Mouse (Mus musculus) midbrain, embryonic 12.5 days (tissue): Measurements from ENCODE around the gene Sipa1l2. TPM values are rescaled to one million over a fixed set of nuclear protein-coding genes. Genes with fewer than 3 reads are reported as not detected.

Experiments
- ATAC-seq: fragments of 200-750 bp; cut with Nextera tagmentation; 2 replicates; pipeline ENCODE4 v1.8.0; 2017; ENCODE audit warnings: low read depth, moderate TSS enrichment, moderate library complexity; ENCODE audit not compliant: low FRiP score
- H3K27ac ChIP-seq: fragments of 300-500 bp; sonication (generic); replicated peaks from 2 replicates; pipeline ENCODE4 v1.5.1; 2016; ENCODE audit warnings: mild to moderate bottlenecking
- H3K27me3 ChIP-seq: fragments of 300-500 bp; sonication (generic); 2 replicates; pipeline ENCODE4 v1.6.1; 2016; ENCODE audit warnings: mild to moderate bottlenecking
- H3K36me3 ChIP-seq: fragments of 300-500 bp; sonication (generic); 2 replicates; pipeline ENCODE4 v1.6.1; 2016
- H3K4me1 ChIP-seq: fragments of 300-500 bp; sonication (generic); 2 replicates; pipeline ENCODE4 v1.6.1; 2016
- H3K4me2 ChIP-seq: fragments of 300-500 bp; sonication (generic); replicated peaks from 2 replicates; pipeline ENCODE4 v1.6.1; 2016; ENCODE audit warnings: mild to moderate bottlenecking, moderate library complexity
- H3K4me3 ChIP-seq: fragments of 300-500 bp; sonication (generic); 2 replicates; pipeline ENCODE4 v1.5.1; 2016; ENCODE audit warnings: mild to moderate bottlenecking
- H3K9ac ChIP-seq: fragments of 300-500 bp; sonication (generic); replicated peaks from 2 replicates; pipeline ENCODE4 v1.6.1; 2016; ENCODE audit warnings: mild to moderate bottlenecking, moderate library complexity
- H3K9me3 ChIP-seq: fragments of 300-500 bp; sonication (generic); 2 replicates; pipeline ENCODE4 v1.6.1; 2016; ENCODE audit warnings: mild to moderate bottlenecking
- WGBS: fragments of 180-500 bp; shearing (Covaris S2); methylation state at CpG from one replicate; pipeline ENCODE4 v1.1.7; 2016; 5-methylcytosine and 5-hydroxymethylcytosine counted together
- polyA plus RNA-seq: library from polyadenylated mRNA; unstranded; fragments of >200 nt; fragmentation: Nextera tagmentation; extraction: Ambion mirVana; gene quantifications from 2 replicates; pipeline ENCODE4 v1.2.1, GENCODE M21; 2016

The Sipa1l2 gene
- polyA plus RNA-seq, 1 experiment from 2014 or later, result 43.7 TPM

DNA sequence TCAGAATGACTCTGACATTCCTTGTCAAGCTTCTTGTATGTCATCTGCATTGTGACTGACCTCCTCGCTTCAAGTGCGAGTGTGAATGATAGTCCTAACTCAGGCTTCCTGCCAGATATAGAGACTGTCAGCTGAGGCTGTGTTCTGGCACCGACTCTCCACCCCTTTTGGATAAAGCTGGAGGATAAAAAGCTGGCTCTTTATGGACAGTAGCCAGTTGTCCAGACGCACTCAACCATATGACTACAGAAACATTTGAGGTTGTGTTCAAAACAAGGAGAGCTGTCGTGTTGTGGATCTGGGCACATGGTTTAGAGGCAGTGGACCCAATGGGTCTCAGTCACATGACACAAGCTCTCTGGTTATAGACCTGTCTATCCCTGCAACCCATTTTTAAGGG, 180.3 kb downstream of the Sipa1l2 start:
- H3K9me3 ChIP-seq, result no peaks in the 10 kb centered on the region
- ATAC-seq, result no peak
- no peak overlapping the region for H3K4me2 ChIP-seq
- no peak overlapping the region for H3K27ac ChIP-seq
- H3K27me3 ChIP-seq, result peaks cover 8% of the 10 kb centered on the region; the same call in 1 of the 2 replicates
- H3K36me3 ChIP-seq, result no peaks in the 10 kb centered on the region
- no peak overlapping the region for H3K9ac ChIP-seq
- peaks cover 42% of the 10 kb centered on the region for H3K4me1 ChIP-seq
- no peak overlapping the region for H3K4me3 ChIP-seq
- WGBS, result 90% methylated on average over 5 of the region's 5 CpGs

- Histone ChIP-seq H3K4me1 (peaks cover 42% of the 10 kb centered on the region), H3K4me3 (no peak overlapping the region), H3K9ac (no peak overlapping the region), H3K27me3 (peaks cover 8% of the 10 kb centered on the region; the same call in 1 of the 2 replicates), H3K4me2 (no peak overlapping the region), H3K9me3 (no peaks in the 10 kb centered on the region), H3K36me3 (no peaks in the 10 kb centered on the region), H3K27ac (no peak overlapping the region)
- 79% methylated on average over 13 of the region's 13 CpGs for WGBS
- no peak for ATAC-seq
Measured at GRCm38 (mm10) chr8:125388404-125389180, 181.0 kb downstream of the Sipa1l2 start.

DNA sequence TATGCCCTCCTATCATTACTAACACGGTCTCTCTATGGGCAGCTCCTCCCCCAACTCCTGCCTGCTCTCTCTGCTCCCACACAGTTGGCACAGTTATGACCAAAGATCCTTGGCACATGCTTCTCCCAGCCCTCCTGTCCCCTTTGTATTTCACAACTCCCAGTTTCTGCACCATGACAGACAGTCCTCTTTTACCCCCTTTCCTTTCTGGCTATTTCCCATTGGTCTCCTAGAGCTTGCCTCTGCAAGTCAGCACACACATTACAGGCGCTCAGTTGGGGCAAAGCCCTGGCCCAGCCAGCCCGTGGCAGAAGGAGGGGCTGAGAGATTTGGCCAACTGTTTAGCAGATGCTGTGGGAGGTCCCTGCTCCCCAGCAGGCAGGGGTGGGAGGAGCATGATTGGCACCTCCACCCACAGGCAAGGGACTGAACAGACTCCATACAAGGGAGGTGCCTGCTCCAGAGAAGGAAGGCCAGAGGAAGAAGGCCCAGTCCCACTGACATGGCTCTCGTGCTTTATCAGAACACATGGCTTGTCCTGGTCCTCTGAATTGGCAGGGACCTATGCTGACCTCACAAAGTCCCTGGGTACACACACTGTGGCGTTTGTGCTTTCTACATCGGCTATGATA, 184.0 kb downstream of the Sipa1l2 start:
- Histone ChIP-seq H3K27ac (peak overlapping the region; percentile 21; the same call in 1 of the 2 replicates), H3K9me3 (no peaks in the 10 kb centered on the region), H3K4me2 (no peak overlapping the region), H3K4me3 (no peak overlapping the region), H3K4me1 (peaks cover 38% of the 10 kb centered on the region), H3K27me3 (peaks cover 9% of the 10 kb centered on the region; the same call in 1 of the 2 replicates), H3K9ac (no peak overlapping the region), H3K36me3 (no peaks in the 10 kb centered on the region)
- ATAC-seq, result peak; percentile 75
- WGBS, result 28% methylated on average over 6 of the region's 6 CpGs

DNA sequence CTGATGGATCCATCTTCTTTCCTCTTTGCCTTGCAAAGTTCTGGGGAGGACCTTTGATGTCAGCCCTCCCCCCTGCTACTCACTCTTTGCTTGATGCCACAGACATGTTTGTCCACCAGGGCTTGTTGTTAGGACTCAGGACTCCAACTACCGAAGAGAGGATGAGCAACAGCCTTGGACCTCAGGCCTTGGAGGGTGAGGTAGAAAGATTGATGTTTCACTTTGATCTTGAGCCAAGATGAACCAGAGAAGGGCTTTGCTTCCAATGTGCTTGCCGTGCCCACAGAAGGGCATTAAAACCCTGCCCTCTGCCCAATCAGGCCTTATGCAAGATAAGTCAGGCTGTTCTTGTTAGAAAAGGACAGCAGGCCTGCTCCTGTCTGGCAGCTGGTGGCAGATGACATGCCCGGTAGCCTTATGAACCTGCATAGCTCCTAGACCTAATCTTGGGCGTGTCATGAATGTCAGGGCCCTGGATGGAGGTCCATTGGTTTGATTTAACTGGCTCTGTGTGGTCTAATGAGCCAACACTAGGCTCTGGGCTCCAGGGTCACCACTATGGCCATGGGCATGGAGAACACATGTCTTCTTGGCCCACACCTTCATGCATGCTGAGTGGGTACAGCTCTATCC, 184.9 kb downstream of the Sipa1l2 start:
- peaks cover 9% of the 10 kb centered on the region; the same call in 1 of the 2 replicates for H3K27me3 ChIP-seq
- H3K4me2 ChIP-seq, result no peak overlapping the region
- H3K4me1 ChIP-seq, result peaks cover 28% of the 10 kb centered on the region
- WGBS, result 91% methylated on average over 4 of the region's 4 CpGs
- no peaks in the 10 kb centered on the region for H3K9me3 ChIP-seq
- no peaks in the 10 kb centered on the region for H3K36me3 ChIP-seq
- no peak overlapping the region for H3K4me3 ChIP-seq
- no peak for ATAC-seq
- no peak overlapping the region for H3K9ac ChIP-seq
- no peak overlapping the region for H3K27ac ChIP-seq

DNA sequence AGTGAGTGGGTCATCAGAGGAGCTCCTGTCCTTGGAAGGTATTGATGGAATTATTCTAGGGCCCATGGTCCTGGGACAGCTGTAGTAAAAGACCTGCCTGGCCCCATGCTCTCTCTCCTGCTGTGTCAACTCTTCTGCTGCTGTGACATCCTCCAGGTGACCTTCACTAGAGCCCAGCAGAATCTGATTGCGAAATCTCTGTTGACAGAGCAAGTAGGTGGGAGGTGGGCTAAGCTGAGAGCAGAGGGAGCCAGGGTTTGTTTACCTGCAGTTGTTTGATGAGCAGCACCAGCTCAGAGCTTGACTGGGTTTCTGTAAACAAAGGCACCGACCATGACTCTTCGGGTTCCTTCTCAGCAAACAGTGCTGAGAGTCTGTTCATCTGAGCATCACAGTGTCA, 187.9 kb downstream of the Sipa1l2 start:
- WGBS, result 61% methylated on average over 3 of the region's 3 CpGs
- peaks cover 17% of the 10 kb centered on the region for H3K4me1 ChIP-seq
- H3K4me3 ChIP-seq, result no peak overlapping the region
- peaks cover 21% of the 10 kb centered on the region for H3K27me3 ChIP-seq
- H3K27ac ChIP-seq, result no peak overlapping the region
- no peak overlapping the region for H3K4me2 ChIP-seq
- H3K36me3 ChIP-seq, result no peaks in the 10 kb centered on the region
- ATAC-seq, result no peak
- H3K9ac ChIP-seq, result no peak overlapping the region
- H3K9me3 ChIP-seq, result no peaks in the 10 kb centered on the region

- no peaks in the 10 kb centered on the region for H3K9me3 ChIP-seq
- no peak overlapping the region for H3K4me3 ChIP-seq
- 69% methylated on average over 7 of the region's 7 CpGs for WGBS
- H3K4me1 ChIP-seq, result peaks cover 10% of the 10 kb centered on the region
- no peak overlapping the region for H3K27ac ChIP-seq
- no peak overlapping the region for H3K9ac ChIP-seq
- no peaks in the 10 kb centered on the region for H3K36me3 ChIP-seq
- H3K27me3 ChIP-seq, result peaks cover 21% of the 10 kb centered on the region
- no peak overlapping the region for H3K4me2 ChIP-seq
- ATAC-seq, result no peak
Measured at GRCm38 (mm10) chr8:125379939-125380338, 189.7 kb downstream of the Sipa1l2 start.

GRCm38 (mm10) chr8:125379156-125379555, 190.5 kb downstream of the Sipa1l2 start:
- H3K4me1 ChIP-seq, result peaks cover 10% of the 10 kb centered on the region
- no peak overlapping the region for H3K4me2 ChIP-seq
- H3K4me3 ChIP-seq, result no peak overlapping the region
- no peak overlapping the region for H3K9ac ChIP-seq
- 79% methylated on average over 10 of the region's 10 CpGs for WGBS
- H3K9me3 ChIP-seq, result no peaks in the 10 kb centered on the region
- H3K36me3 ChIP-seq, result no peaks in the 10 kb centered on the region
- H3K27me3 ChIP-seq, result peaks cover 16% of the 10 kb centered on the region
- no peak overlapping the region for H3K27ac ChIP-seq
- ATAC-seq, result no peak

DNA sequence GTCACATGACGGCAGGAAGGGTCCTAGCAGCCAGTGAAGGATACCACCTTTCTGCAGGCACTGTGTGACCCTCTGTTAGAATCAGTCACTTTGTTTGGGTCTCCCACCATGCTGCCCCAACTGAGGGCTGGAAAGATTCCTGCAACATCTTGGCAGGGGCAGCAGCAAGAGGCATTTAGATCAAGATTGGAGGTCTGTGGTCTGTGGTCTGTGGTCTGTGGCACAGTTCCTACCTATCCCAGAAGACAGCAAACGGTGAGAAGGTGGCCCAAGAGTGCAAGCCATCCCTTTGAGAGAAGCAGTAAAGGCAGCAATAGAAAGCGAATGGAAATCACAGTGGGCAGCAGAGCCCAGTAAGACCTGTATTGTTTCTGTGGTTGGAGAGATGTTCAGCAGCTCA, 191.9 kb downstream of the Sipa1l2 start:
- Histone ChIP-seq H3K9me3 (no peaks in the 10 kb centered on the region), H3K36me3 (no peaks in the 10 kb centered on the region), H3K4me3 (no peak overlapping the region), H3K4me1 (peaks cover 10% of the 10 kb centered on the region), H3K4me2 (no peak overlapping the region), H3K27ac (no peak overlapping the region), H3K27me3 (peaks cover 15% of the 10 kb centered on the region), H3K9ac (no peak overlapping the region)
- no peak for ATAC-seq
- 87% methylated on average over 3 of the region's 3 CpGs for WGBS

DNA sequence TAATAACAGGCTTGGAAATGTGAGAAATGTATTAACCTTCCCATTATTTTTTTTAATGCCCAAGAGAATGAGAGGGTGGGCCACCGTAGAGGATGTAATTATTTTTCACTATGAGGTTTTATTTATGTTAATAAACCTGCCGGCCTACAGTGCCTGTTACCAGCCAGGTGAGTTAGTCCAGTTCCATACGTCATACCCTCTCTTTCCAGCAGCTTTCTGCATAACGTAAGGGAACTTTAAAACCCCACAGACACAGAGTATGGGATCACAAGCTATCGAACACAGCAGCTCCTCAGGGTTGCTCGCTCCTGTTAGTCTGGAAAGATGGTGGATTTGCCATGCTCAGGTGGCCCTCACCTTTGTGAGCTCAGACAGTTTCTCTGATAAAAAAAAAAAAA, 193.2 kb downstream of the Sipa1l2 start:
- peaks cover 10% of the 10 kb centered on the region for H3K4me1 ChIP-seq
- WGBS, result 64% methylated on average over 6 of the region's 6 CpGs
- H3K9ac ChIP-seq, result no peak overlapping the region
- H3K9me3 ChIP-seq, result no peaks in the 10 kb centered on the region
- H3K4me2 ChIP-seq, result no peak overlapping the region
- no peak; the same call in 1 of the 2 replicates for ATAC-seq
- no peak overlapping the region for H3K4me3 ChIP-seq
- H3K27ac ChIP-seq, result peak overlapping the region; percentile 64
- no peaks in the 10 kb centered on the region for H3K36me3 ChIP-seq
- peaks cover 12% of the 10 kb centered on the region for H3K27me3 ChIP-seq

- Histone ChIP-seq H3K4me3 (no peak overlapping the region), H3K27me3 (peaks cover 12% of the 10 kb centered on the region), H3K4me1 (peaks cover 10% of the 10 kb centered on the region), H3K9ac (no peak overlapping the region), H3K4me2 (no peak overlapping the region), H3K36me3 (no peaks in the 10 kb centered on the region), H3K27ac (peak overlapping the region; percentile 64), H3K9me3 (no peaks in the 10 kb centered on the region)
- ATAC-seq, result peak; percentile 41; the same call in 1 of the 2 replicates
- WGBS, result 32% methylated on average over 8 of the region's 8 CpGs
Measured at GRCm38 (mm10) chr8:125375659-125376447, 193.8 kb downstream of the Sipa1l2 start.

DNA sequence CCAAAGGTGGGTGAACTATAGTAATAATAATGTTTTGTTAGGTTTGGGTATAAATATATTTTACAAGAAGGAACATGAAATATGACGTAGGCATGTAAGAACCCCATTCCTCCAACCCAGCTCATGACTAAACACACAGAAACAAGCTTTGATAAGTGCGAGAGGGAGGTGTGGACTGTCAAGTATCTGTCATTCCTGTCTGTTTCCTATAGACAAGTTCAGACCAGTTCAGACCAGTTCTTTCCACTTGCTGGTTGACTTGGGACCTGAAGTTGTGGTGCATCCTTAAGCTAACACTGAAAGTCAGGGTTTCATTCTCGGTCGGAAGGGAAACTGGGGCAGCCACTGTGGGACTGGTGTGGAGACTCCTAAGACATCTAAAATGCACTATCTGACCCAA, 197.0 kb downstream of the Sipa1l2 start:
- no peak overlapping the region for H3K4me3 ChIP-seq
- H3K9ac ChIP-seq, result no peak overlapping the region
- no peaks in the 10 kb centered on the region for H3K9me3 ChIP-seq
- no peak for ATAC-seq
- no peak overlapping the region for H3K4me2 ChIP-seq
- H3K27ac ChIP-seq, result no peak overlapping the region
- H3K4me1 ChIP-seq, result peaks cover 25% of the 10 kb centered on the region
- 93% methylated on average over 4 of the region's 4 CpGs for WGBS
- no peaks in the 10 kb centered on the region for H3K36me3 ChIP-seq
- peaks cover 16% of the 10 kb centered on the region; the same call in 1 of the 2 replicates for H3K27me3 ChIP-seq
